Mouse (Mus musculus) heart, postnatal 0 days (tissue): ENCODE results near the gene Psmb9.

ENCODE experiments used
- CTCF ChIP-seq: IDR thresholded peaks from 2 replicates; pipeline ENCODE4 v1.5.1; 2016; ENCODE audit warnings: antibody characterized with exemption, control low read depth, low read depth
- EP300 ChIP-seq: IDR thresholded peaks from 2 replicates; pipeline ENCODE4 v1.6.1; 2016; ENCODE audit warnings: antibody characterized with exemption, low read depth

GRCm38 (mm10) chr17:34200047-34200446 lies 12.5 kb upstream of the Psmb9 start:
- TF ChIP-seq CTCF: no peak
- TF ChIP-seq EP300: no peak
